Mouse (Mus musculus): ENCODE measurements at regions not wholly inside any gene's neighbourhood (a gene's known extent, or its start where the extent isn't known, plus 50 kb on each side); places are given as distances from the start of the nearest gene placed in this dataset.

GRCm38 (mm10) chr2:54229016-54229415 lies 143.7 kb upstream of the Rprm start:
- Histone ChIP-seq H3K27ac (ENCODE audit: control insufficient read depth, low read depth, low read length) (no peak overlapping the region), H3K79me2 (ENCODE audit: control insufficient read depth, insufficient read depth, low read length, poor library complexity) (no peaks in the 10 kb centered on the region), H3K9ac (ENCODE audit: control insufficient read depth, low read depth, low read length, poor library complexity, severe bottlenecking) (no peak overlapping the region), H3K4me1 (ENCODE audit: control insufficient read depth in 1 of 2, insufficient read depth in 2 of 2, low read length in 2 of 2) (no peaks in the 10 kb centered on the region), H3K36me3 (ENCODE audit: control insufficient read depth in 1 of 2, insufficient read depth in 2 of 2, low read length in 2 of 2) (no peaks in the 10 kb centered on the region), H3K4me3 (ENCODE audit: control insufficient read depth in 1 of 2, insufficient read depth in 1 of 2, low read depth in 2 of 2, low read length in 2 of 2) (no peak overlapping the region), H3K9me3 (replicated peaks; ENCODE audit: insufficient read depth, low read length) (no peaks in the 10 kb centered on the region), H3K27me3 (ENCODE audit: control insufficient read depth in 1 of 2, insufficient read depth in 2 of 2, low read length in 2 of 2) (no peaks in the 10 kb centered on the region)
- no peak for DNase-seq (ENCODE audit: low read depth, low spot score)
- TF ChIP-seq UBTF (IDR thresholded peaks at IDR 0.05; ENCODE audit: borderline replicate concordance, insufficient read depth, low read depth, low read length), result no peak
- no peak for TF ChIP-seq E2F4 (IDR thresholded peaks at IDR 0.05; ENCODE audit: borderline replicate concordance, low read depth, low read length)
- no peak for TF ChIP-seq NRF1 (IDR thresholded peaks at IDR 0.05; ENCODE audit: insufficient read depth, low read depth, low read length, poor library complexity, severe bottlenecking)

GRCm38 (mm10) chr2:54236760-54237159 lies 151.4 kb upstream of the Rprm start:
- H3K4me3 ChIP-seq (ENCODE audit: control insufficient read depth in 1 of 2, insufficient read depth in 1 of 2, low read depth in 2 of 2, low read length in 2 of 2), result no peak overlapping the region
- H3K27me3 ChIP-seq (ENCODE audit: control insufficient read depth in 1 of 2, insufficient read depth in 2 of 2, low read length in 2 of 2), result no peaks in the 10 kb centered on the region
- H3K36me3 ChIP-seq (ENCODE audit: control insufficient read depth in 1 of 2, insufficient read depth in 2 of 2, low read length in 2 of 2), result no peaks in the 10 kb centered on the region
- H3K9ac ChIP-seq (ENCODE audit: control insufficient read depth, low read depth, low read length, poor library complexity, severe bottlenecking), result no peak overlapping the region
- H3K79me2 ChIP-seq (ENCODE audit: control insufficient read depth, insufficient read depth, low read length, poor library complexity), result no peaks in the 10 kb centered on the region
- H3K27ac ChIP-seq (ENCODE audit: control insufficient read depth, low read depth, low read length), result no peak overlapping the region
- no peak for TF ChIP-seq MAZ (IDR thresholded peaks at IDR 0.05; ENCODE audit: low read depth, low read length)
- no peak for TF ChIP-seq ZMIZ1 (IDR thresholded peaks at IDR 0.05; ENCODE audit: low read depth, low read length)
- TF ChIP-seq CHD2 (IDR thresholded peaks at IDR 0.05; ENCODE audit: low read length), result no peak
- no peak for TF ChIP-seq RAD21 (IDR thresholded peaks at IDR 0.05; ENCODE audit: low read depth, low read length)
- no peak for TF ChIP-seq USF1 (IDR thresholded peaks at IDR 0.05; ENCODE audit: low read depth, low read length)
- no peak for TF ChIP-seq KAT2A (conservative IDR thresholded peaks at IDR 0.05; ENCODE audit: low read depth, low read length)
- TF ChIP-seq USF2 (IDR thresholded peaks at IDR 0.05; ENCODE audit: borderline replicate concordance in 1 of 2, insufficient read depth in 1 of 2, low read depth in 1 of 2, low read length in 2 of 2), result no peak
- TF ChIP-seq TCF12 (IDR thresholded peaks at IDR 0.05; ENCODE audit: low read depth, low read length), result no peak
- no peak for TF ChIP-seq CTCF (IDR thresholded peaks at IDR 0.05 in 2 of 3, conservative IDR thresholded peaks at IDR 0.05 in 1 of 3; ENCODE audit: control insufficient read depth in 1 of 3, insufficient read depth in 1 of 3, low read depth in 2 of 3, low read length in 3 of 3, poor library complexity in 1 of 3, severe bottlenecking in 1 of 3)
- no peak for TF ChIP-seq UBTF (IDR thresholded peaks at IDR 0.05; ENCODE audit: borderline replicate concordance, insufficient read depth, low read depth, low read length)
- TF ChIP-seq E2F4 (IDR thresholded peaks at IDR 0.05; ENCODE audit: borderline replicate concordance, low read depth, low read length), result no peak
- no peak for TF ChIP-seq HCFC1 (IDR thresholded peaks at IDR 0.05; ENCODE audit: low read depth, low read length)
- no peak for TF ChIP-seq GATA1 (IDR thresholded peaks at IDR 0.05; ENCODE audit: low read depth, low read length)
- no peak for TF ChIP-seq ZNF384 (IDR thresholded peaks at IDR 0.05; ENCODE audit: low read depth, low read length)
- DNase-seq (ENCODE audit: low read depth, low spot score), result no peak
- H3K9me3 ChIP-seq (replicated peaks; ENCODE audit: insufficient read depth, low read length), result no peaks in the 10 kb centered on the region
- H3K4me1 ChIP-seq (ENCODE audit: control insufficient read depth in 1 of 2, insufficient read depth in 2 of 2, low read length in 2 of 2), result no peaks in the 10 kb centered on the region
